Mouse (Mus musculus) kidney, adult 2 months (tissue): Measurements from ENCODE around the gene Ttc9c.

ENCODE experiments used
- CTCF ChIP-seq: fragments of 200-500 bp; conservative IDR thresholded peaks from 2 replicates; pipeline ENCODE4 v1.5.1; 2011; ENCODE audit warnings: low read depth, mild to moderate bottlenecking, control low read depth, low read length, moderate library complexity, mixed read lengths; ENCODE audit not compliant: insufficient read depth, insufficient read length
- POLR2A ChIP-seq: fragments of 200-500 bp; IDR thresholded peaks from one replicate; pipeline ENCODE4 v1.6.1; 2011; ENCODE audit warnings: low read depth, low read length, control low read depth

GRCm38 (mm10) chr19:8760757-8761156, 58.4 kb downstream of the Ttc9c start:
- TF ChIP-seq POLR2A (no peak), CTCF (no peak)
